Mouse (Mus musculus): ENCODE data around the gene Ap5z1.

Ap5z1 gene

DNA sequence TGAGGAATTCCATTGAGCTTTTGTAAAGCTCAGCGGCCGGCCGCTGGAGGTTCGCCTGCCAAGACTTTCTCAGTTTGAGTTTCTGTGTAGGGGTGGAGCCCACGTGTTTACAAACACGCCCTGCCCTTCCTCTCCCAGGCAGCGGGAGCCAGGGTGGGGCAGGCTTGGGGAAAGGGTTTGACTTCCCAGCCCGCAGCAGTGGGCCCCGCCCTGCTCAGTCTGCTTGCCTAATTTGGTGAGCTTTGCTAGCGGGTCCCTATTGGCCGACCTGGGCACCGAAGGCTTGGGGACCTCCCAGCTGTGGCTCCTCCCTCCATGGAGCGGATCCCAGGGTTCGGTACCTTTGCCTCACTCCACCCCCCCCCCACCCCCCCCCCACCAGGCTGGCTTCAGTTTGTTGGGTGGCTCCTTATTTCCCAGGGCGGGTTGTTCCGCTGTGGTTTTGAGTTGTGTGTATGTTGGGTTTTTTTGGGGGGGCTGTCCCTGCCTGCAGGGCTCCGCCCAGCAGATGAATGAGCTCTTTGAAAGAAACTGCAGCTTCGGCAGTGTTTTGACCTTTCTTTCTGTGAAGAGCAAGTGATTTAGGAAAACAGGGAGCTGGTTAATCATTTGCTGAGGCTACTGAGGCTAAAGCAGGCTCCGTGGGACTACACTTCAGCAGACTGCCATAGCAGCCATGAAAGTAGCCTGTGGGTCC is 23.1 kb upstream of the Ap5z1 start:
- DNase-seq (ENCODE audit: low spot score), result peak; percentile 90

- DNase-seq (ENCODE audit: low spot score), result no peak
These were observed 22.3 kb upstream of the Ap5z1 start for GRCm38 (mm10) chr5:142441332-142442044.

- no peak for DNase-seq (ENCODE audit: low spot score)
These were observed 21.7 kb upstream of the Ap5z1 start for GRCm38 (mm10) chr5:142442045-142442440.

DNA sequence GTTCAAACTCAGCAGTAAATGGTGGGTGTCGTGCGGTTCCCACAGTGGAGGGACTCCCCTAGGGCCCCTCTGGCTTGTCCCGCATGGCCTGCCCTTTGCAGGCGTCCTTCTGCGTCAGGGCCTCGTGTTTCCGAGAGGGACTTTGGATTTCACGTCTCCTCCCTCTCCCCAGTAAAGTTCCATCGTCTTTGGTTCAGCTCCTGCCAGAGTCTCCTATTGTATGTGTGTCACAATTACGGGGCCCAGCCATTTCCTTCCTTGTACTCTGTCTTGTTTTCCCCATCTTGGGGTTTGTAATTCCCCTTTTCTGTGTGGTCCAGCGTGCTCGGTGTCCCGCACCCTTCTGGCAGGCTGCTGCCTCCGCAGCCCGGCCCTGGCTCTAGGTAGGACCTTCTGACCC is 20.2 kb upstream of the Ap5z1 start:
- DNase-seq (ENCODE audit: low spot score), result no peak

DNA sequence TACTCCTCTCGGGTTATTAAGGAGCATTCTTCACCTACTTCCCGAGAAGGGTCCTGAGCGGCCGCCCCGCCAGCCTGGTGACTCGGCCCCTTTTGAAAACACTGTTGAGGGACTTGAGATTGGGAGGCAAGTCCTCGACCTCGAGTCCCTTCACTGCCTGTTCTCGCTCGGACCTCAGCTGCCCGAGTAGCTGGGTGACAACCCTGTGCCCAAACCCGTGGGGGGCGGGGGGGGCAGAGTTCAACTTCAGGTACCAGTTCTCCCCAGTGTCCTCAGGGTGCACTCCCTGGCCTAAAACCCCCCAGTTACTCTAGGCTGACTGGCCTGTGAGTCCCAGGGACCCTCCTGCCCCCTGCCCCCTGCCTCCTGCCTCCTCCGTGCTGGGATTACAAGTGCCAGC is 19.8 kb upstream of the Ap5z1 start:
- no peak for DNase-seq (ENCODE audit: low spot score)

DNA sequence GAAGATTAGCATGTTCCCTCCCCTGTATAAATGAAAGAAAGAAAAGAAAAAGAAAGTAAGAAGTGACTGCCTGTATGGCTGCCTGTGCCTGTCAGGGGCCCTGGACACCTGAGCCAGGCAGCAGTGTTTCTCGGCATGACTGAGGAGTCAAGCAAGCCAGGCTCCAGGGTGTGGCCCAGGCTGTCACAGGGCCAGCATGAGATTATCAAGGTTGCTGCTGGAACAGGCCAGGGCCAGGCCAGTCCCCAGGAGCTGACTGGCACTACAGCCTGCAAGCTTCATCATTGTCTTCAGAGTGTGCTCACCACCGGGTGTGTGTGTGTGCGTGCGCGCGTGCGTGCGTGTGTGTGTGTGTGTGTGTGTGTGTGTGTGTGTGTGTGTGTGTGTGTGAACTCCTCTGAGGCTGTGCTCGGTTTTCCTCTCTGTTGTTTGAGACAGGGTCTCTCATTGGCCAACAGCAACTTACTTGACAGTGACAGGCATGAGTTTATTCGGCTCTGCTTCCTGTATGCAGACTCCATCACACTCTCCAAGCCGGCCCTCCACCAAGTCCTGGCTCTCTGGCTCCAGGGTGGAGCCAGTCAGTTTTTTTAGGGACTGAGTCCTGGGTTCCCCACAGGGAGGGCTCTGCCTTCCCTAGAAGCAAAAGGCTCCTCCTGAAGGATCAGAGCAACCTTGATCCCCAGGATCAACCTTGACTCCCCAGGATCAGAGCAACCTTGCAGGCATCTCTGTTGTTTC is 18.8 kb upstream of the Ap5z1 start:
- DNase-seq (ENCODE audit: low spot score), result no peak

GRCm38 (mm10) chr5:142445709-142446108 is 18.0 kb upstream of the Ap5z1 start:
- no peak for DNase-seq (ENCODE audit: low spot score)

DNA sequence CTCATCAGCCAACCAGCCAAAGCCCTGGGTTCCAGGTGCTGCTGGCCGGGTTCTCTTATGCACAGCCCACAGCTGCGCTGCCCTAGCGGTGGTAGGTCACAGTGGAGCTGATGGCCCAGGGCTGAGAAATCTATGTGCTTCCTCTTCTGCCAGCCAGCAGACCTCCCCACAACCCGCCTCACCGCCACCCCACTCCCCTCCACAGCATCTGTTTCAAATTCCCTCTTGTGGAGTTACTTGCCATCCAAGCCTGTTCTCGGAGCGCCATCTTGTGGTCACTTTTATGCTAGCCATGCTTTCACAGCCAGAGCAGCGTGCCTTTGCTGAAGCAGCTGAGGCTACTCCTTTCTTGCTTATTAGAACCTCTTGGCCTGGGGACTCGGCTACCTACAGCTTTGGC is 15.7 kb upstream of the Ap5z1 start:
- peak; percentile 80 for DNase-seq (ENCODE audit: low spot score)

GRCm38 (mm10) chr5:142448623-142449022 is 15.1 kb upstream of the Ap5z1 start:
- no peak for DNase-seq (ENCODE audit: low spot score)

- no peak for DNase-seq (ENCODE audit: low spot score)
These were observed 12.9 kb upstream of the Ap5z1 start for GRCm38 (mm10) chr5:142450846-142451245.

GRCm38 (mm10) chr5:142451759-142452158 is 12.0 kb upstream of the Ap5z1 start:
- no peak for DNase-seq (ENCODE audit: low spot score)

DNA sequence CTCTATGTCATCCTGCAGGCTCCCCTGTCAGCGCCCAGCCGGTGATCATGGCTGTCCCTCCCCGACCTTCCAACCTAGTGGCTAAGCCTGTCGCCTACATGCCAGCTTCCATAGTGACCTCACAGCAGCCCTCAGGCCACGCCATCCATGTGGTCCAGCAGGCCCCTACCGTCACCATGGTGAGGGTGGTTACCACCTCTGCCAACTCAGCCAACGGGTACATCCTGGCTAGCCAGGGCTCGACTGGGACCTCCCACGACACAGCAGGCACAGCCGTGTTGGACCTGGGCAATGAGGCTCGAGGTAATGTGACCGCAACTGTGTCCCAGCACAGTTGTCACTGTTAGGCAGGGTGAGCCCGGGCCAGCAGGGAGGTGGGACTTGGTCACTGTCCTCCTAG is 10.0 kb upstream of the Ap5z1 start:
- no peak for DNase-seq (ENCODE audit: low spot score)

- no peak for DNase-seq (ENCODE audit: low spot score)
These were observed 7.4 kb upstream of the Ap5z1 start for GRCm38 (mm10) chr5:142456318-142456717.

DNA sequence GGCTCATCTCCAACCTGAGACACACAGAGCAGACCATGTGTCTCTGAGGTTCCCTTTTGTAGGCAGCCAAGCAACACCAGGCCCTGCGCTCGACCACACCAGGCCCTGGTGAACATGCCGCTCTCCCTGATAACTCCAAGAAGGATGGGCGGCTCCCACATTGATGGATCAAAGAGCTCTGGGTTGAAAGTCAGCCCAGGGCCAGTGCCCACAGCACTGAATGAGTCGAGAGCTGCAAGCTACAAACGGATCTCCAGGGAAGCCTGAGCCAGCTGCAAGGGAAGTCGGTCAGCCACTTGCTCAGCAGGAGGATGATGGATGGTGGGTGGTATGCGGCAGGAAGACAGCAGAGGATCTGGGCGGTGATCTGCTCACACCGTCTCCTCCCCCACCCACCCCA is 6.4 kb upstream of the Ap5z1 start:
- DNase-seq (ENCODE audit: low spot score), result no peak

DNA sequence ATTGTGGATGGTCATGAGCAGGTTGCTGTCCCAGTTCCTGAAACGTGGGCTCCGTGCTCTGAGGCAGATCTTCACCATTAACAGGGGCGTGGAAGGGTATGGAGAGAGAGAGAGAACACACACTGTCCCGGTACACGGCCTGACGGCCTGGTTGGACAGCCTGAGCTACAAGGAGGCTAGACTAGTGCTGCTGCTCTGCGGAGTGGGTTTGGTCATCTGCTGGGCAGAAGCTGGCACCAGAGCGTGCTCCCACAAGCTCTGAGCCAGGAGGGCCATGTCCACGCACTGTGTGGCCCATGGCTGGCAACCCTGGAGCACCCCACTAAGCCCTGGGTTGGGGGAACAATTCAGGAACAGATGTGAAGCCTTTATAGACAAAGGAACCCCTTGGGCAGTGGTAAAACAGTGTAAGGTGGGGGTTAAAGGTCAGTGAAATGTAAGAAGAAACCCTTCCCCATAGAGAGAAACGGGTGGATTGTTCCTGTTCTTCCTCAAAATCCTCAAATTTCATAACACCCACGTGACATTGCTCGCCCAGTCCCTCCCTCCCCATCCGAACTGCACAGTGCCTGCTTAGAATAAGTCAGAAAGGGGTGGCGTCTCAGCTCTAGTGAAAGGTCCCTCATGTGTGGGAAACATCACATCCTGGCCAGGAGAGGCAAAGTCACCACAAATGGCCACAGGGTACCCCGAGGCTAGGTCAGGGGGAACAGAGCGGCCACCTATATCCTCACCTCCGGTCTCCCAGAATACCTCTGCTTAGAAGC is 4.8 kb upstream of the Ap5z1 start:
- no peak for DNase-seq (ENCODE audit: low spot score)

DNA sequence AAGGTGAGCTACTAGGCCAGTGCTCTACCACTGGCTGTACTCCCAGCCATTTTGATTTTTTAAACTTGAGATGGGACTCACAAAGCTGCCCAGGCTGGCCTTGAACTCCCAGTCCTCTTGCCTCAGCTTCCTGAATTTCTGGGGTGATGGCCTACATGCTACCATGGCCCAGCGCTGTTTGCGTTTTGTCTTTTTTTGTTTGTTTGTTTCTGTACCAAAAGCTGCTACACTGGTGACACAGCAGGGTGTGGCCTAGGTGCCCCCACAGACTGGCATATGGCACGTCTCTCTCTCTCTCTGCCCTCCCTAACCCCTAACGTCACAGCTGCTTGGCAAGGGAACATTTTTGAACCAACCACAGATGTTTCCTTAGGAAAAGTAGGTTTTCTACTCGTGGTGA is 3.9 kb upstream of the Ap5z1 start:
- DNase-seq (ENCODE audit: low spot score), result no peak

DNA sequence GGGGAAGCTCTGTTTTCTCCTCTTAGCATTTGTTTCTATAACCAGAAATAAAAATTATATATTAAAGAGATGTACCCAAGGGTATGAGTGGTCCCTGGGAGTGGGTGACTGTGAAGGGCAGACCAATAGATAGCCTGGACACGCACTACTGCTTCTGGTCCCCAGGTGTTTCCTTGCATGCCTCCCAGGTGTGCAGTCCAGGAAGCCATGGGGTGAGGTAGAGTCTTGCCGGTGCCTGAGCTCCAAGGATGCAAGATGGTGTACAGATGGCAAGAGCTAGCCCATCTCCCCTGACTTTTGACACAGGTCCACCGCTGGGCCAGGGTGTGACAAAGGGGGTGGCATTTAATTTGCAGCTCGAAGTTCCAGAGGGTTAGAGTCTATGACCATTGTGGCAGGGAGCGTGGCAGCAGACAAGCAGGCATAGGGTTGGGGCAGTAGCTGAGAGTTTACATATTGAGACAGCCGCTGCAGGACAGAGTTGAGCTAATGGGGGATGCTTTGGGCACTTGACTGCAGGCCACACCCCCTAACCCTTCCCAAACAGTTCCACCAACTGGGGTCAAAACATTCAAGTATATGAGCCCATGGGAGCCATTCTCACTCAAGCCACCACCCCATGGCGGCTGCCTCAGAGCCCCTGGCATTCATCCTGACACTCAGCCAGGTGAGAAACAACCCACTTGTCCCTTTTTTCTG is 1.7 kb upstream of the Ap5z1 start:
- DNase-seq (ENCODE audit: low spot score), result no peak

DNA sequence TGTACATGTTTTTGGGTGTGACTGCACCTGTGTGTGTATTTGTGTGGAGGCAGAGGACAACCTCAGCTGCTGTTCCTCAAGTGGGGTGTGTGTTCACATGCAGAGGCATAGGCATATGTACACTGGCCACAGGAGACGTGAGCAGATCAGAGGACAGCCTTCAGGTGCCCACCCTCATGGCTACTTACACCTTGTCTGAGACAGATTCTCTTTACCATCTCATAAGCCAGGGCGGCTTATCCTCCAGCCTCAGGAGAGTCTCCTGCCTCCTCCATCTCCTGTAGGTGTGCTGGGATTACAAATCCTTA is 1.1 kb upstream of the Ap5z1 start:
- no peak for DNase-seq (ENCODE audit: low spot score)

DNA sequence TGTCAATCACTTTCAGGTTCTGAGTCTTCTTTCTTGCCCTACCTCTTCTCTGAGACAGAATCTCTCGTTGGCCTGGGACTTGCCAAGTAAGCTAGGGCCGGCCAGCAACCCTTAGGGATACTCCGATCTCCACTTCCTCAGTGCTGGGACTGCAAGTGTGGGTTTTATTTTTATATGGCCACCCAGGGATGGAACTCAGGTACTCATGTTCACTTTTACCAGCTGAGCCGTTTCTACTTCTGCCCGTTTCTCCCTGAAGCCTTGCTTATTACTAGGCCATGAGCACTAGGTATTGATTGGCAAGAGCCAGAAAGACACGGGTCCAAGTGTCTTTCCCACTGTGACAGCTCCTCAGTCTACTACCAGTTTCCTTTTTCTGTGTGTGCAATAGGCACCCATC is 733 bp upstream of the Ap5z1 start:
- DNase-seq (ENCODE audit: low spot score), result no peak

GRCm38 (mm10) chr5:142468375-142468774 is 4.6 kb downstream of the Ap5z1 start:
- DNase-seq (ENCODE audit: low spot score), result no peak

- DNase-seq (ENCODE audit: low spot score), result no peak
These were observed 6.1 kb downstream of the Ap5z1 start for GRCm38 (mm10) chr5:142469796-142470195.

- DNase-seq (ENCODE audit: low spot score), result no peak
These were observed 10.0 kb downstream of the Ap5z1 start for GRCm38 (mm10) chr5:142473696-142474095.

Measured in ovary, postnatal 36 days (tissue).